Comparison of ENCODE assay signal across 9 mouse cellular contexts in genomic region chr2:141013443-141014165, GRCm38 (mm10).
DNase-seq lines count a peak whose midpoint lies in the region; ATAC-seq lines count a peak whose summit lies in the region.
"Had no signal": no experiment of that assay in that cellular context is flagged by ENCODE, and none has a peak within 500 bp of the region (broad histone marks: within the 10 kb centered on the region; RNA-seq: fewer than 3 reads in every experiment).

No protein-coding gene starts in this region.

- 0 out of 2 replicates have a peak, but pooled peaks have one; percentile 31 for ATAC-seq in liver, embryonic 15.5 days (ENCODE audit: insufficient read depth)
- no peak for ATAC-seq in liver, embryonic 12.5 days

- no peaks in the 10 kb centered on the region for H3K9me3 ChIP-seq in liver, embryonic 15.5 days (replicated peaks)
- no peaks in the 10 kb centered on the region for H3K9me3 ChIP-seq in liver, embryonic 12.5 days (replicated peaks)

- H3K27ac ChIP-seq in liver, embryonic 15.5 days (replicated peaks) = no peak overlapping the region
- H3K27ac ChIP-seq in liver, embryonic 12.5 days = no peak overlapping the region

- no peaks in the 10 kb centered on the region for H3K4me1 ChIP-seq in liver, embryonic 15.5 days (replicated peaks)
- no peaks in the 10 kb centered on the region for H3K4me1 ChIP-seq in liver, embryonic 12.5 days

- 57% methylated on average over 8 of the region's 8 CpGs for WGBS in liver, embryonic 15.5 days (ENCODE audit: insufficient replicate concordance)
- WGBS in liver, embryonic 12.5 days (ENCODE audit: insufficient replicate concordance) = 66% methylated on average over 8 of the region's 8 CpGs

- DNase-seq in adrenal gland, postnatal 25 days = peak; percentile 22
- DNase-seq in gastrocnemius, postnatal 4 days (ENCODE audit: low spot score in 2 of 2) = peak; percentile 35 to 67
- DNase-seq in kidney, postnatal 36 days = peak; percentile 3 to 32
- peak; percentile 32 to 68 for DNase-seq in urinary bladder, postnatal 4 days (ENCODE audit: low spot score in 2 of 2)
- DNase-seq in thymus, postnatal 14 days = no peak
- DNase-seq in spleen, postnatal 14 days (ENCODE audit: low spot score in 2 of 2) = no peak

- H3K27me3 ChIP-seq in liver, embryonic 15.5 days = no peaks in the 10 kb centered on the region
- no peaks in the 10 kb centered on the region for H3K27me3 ChIP-seq in liver, embryonic 12.5 days (replicated peaks)

- no peak overlapping the region for H3K4me2 ChIP-seq in liver, embryonic 15.5 days
- no peak overlapping the region for H3K4me2 ChIP-seq in liver, embryonic 12.5 days

- H3K9ac ChIP-seq in liver, embryonic 15.5 days = no peak overlapping the region
- H3K9ac ChIP-seq in liver, embryonic 12.5 days = no peak overlapping the region

- no peak overlapping the region for H3K4me3 ChIP-seq in liver, embryonic 15.5 days (replicated peaks)
- H3K4me3 ChIP-seq in liver, embryonic 12.5 days = no peak overlapping the region

- H3K36me3 ChIP-seq in liver, embryonic 15.5 days (replicated peaks) = no peaks in the 10 kb centered on the region
- H3K36me3 ChIP-seq in liver, embryonic 12.5 days = no peaks in the 10 kb centered on the region
- H3K36me3 ChIP-seq: G1E had no signal

Comparison
In these comparisons a context has a peak if more than half of its experiments do, and no peak if none do; other contexts are left out.
1. DNase-seq: peak in adrenal gland, postnatal 25 days (single experiment), gastrocnemius, postnatal 4 days (2 of 2), kidney, postnatal 36 days (2 of 2) and urinary bladder, postnatal 4 days (2 of 2); none in thymus, postnatal 14 days (single experiment) and spleen, postnatal 14 days (0 of 2).